Mouse (Mus musculus) splenic B cell, adult 2 months (primary cell): ENCODE results near the gene Tmie.

Experiments
- DNase-seq: peaks from one replicate; pipeline ENCODE4 v3.0.0-alpha.2; 2011; ENCODE audit warnings: low read depth, low spot score
- H3K27me3 ChIP-seq: 2 replicates; pipeline ENCODE4 v1.6.1; 2012; ENCODE audit warnings: mild to moderate bottlenecking, low read length, moderate library complexity, mixed read lengths; ENCODE audit not compliant: control insufficient read depth, poor library complexity, insufficient read depth, severe bottlenecking
- H3K36me3 ChIP-seq: 2 replicates; pipeline ENCODE4 v1.6.1; 2012; ENCODE audit warnings: mild to moderate bottlenecking, low read length, moderate library complexity, mixed read lengths; ENCODE audit not compliant: control insufficient read depth, poor library complexity, insufficient read depth, severe bottlenecking

Tmie gene

GRCm38 (mm10) chr9:110879998-110880561 is at the start of gene Tmie:
Tmie (minus strand) TSS chr9:110880113.
- Histone ChIP-seq H3K27me3 (no peaks in the 10 kb centered on the region), H3K36me3 (no peaks in the 10 kb centered on the region)
- no peak for DNase-seq

DNA sequence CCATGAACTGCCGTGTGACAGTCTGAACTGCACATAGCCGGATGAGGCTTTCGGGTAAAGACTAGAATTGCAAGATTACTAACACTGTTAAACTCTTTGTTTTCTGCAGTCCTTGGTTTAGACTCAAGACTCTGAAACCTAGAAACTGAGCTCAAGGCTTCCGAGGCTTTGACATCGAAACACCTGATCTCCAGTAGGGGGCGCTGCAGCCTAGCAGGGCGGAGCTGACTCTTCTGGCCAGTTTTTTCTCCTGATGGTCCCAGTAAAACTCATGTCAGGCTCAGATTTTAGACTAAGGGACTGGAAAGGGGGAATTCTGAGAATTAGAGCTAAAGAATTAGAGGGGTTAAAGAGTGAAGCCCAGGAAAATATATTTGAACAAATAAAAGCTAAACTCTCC is 42.8 kb upstream of the Tmie start:
- Histone ChIP-seq H3K36me3 (no peaks in the 10 kb centered on the region), H3K27me3 (no peaks in the 10 kb centered on the region)
- peak; percentile 57 for DNase-seq

DNA sequence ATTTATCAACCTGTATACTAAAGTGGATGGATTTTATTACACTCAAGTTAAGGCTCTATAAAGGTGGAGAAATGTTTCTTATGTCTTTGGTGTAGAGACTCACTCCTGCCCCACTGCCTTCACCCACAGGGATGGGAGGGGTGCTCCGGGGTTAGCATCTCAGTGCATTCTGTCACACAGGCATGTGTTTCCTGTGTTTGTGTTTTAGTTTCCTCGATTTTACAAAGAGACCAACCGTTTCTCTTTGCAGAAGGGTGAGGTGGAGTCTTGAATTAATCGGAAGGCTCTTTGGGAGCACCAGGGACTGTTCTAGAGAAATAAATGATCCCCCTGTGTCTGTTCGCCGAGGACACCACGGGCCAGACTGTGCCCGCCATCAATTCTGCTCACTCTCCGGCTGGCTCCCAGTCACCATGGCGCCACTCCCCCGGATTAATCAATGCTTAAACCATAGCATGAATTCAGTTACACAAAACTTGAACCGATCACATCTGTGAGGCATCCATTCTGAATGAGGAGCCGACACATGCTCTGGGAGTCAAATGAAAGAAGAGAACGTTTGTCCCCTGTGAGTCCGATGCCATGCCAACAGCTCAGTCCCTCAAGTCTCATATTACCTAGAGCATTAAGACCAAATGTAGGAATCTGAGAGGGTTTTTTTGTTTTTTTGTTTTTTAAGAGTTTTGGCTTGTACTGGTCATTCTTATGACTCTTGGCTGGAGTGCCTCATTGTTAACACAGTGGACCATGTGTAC is 40.9 kb upstream of the Tmie start:
- Histone ChIP-seq H3K27me3 (no peaks in the 10 kb centered on the region), H3K36me3 (no peaks in the 10 kb centered on the region)
- DNase-seq: no peak

DNA sequence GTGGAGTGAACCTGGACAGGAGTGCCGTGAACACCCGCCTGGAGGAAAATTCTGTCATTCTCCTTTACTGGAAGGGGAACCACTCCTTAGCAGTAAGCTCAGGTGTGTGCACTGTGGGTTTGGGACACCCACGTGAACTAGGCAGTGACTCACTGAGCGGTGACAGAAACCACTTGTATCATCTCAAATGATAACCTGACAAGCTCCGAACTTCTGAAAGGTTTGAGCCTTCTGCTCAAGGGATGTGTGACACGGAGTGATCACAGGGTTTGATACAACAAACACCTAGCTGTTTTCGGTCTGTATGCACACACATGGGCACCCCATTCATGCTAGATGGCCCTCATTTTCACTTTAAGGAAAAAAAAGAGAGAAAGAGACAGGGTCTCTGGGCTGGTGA is 36.9 kb upstream of the Tmie start, which contains the start of gene Fam240a:
Gene Fam240a, minus strand, starts transcription at position 76 of the 400 bp plus-strand sequence.
- DNase-seq: no peak

GRCm38 (mm10) chr9:110915466-110915865 is 35.6 kb upstream of the Tmie start:
- H3K36me3 ChIP-seq: no peaks in the 10 kb centered on the region
- H3K27me3 ChIP-seq: no peaks in the 10 kb centered on the region
- no peak for DNase-seq

More for the DNA sequence above, 36.9 kb upstream of the Tmie start, which contains the start of gene Fam240a:
- H3K36me3 ChIP-seq: no peaks in the 10 kb centered on the region
- no peaks in the 10 kb centered on the region for H3K27me3 ChIP-seq

GRCm38 (mm10) chr9:110914631-110915236 is 34.8 kb upstream of the Tmie start:
- no peak for DNase-seq
- no peaks in the 10 kb centered on the region for H3K36me3 ChIP-seq
- no peaks in the 10 kb centered on the region for H3K27me3 ChIP-seq

- no peaks in the 10 kb centered on the region for H3K36me3 ChIP-seq
- no peaks in the 10 kb centered on the region for H3K27me3 ChIP-seq
- DNase-seq: no peak
These were observed 29.6 kb upstream of the Tmie start for GRCm38 (mm10) chr9:110909371-110909967.

- no peak for DNase-seq
- Histone ChIP-seq H3K27me3 (no peaks in the 10 kb centered on the region), H3K36me3 (no peaks in the 10 kb centered on the region)
These were observed 28.7 kb upstream of the Tmie start for GRCm38 (mm10) chr9:110908631-110909016.

GRCm38 (mm10) chr9:110907838-110908630 is 28.1 kb upstream of the Tmie start:
- Histone ChIP-seq H3K27me3 (no peaks in the 10 kb centered on the region), H3K36me3 (no peaks in the 10 kb centered on the region)

GRCm38 (mm10) chr9:110907201-110907837 is 27.4 kb upstream of the Tmie start:
- no peak for DNase-seq

More at GRCm38 (mm10) chr9:110907838-110908630, 28.1 kb upstream of the Tmie start:
- no peak for DNase-seq

GRCm38 (mm10) chr9:110902271-110902670 is 22.4 kb upstream of the Tmie start:
- DNase-seq: no peak
- H3K27me3 ChIP-seq: no peaks in the 10 kb centered on the region
- no peaks in the 10 kb centered on the region for H3K36me3 ChIP-seq

More at GRCm38 (mm10) chr9:110907201-110907837, 27.4 kb upstream of the Tmie start:
- Histone ChIP-seq H3K36me3 (no peaks in the 10 kb centered on the region), H3K27me3 (no peaks in the 10 kb centered on the region)

DNA sequence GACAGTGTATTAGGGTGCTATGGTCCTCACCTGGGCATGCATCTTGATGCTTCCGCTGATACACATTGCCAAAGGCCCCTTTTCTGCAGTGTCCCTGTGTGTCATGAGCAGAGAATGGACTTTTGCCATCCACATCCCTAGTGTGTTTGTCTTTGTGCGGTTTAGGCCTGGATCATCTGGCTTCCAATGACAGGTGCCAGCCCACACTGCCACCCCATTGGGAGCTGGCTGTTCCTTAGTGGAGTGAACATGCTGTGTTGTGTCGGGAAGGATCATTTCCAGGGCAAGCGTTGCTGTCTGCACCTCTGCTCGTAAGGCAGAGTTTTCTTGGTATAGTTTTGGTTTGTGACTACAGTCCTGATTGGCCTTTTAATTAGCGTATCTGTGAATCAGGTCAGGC is 21.3 kb upstream of the Tmie start:
- Histone ChIP-seq H3K36me3 (no peaks in the 10 kb centered on the region), H3K27me3 (no peaks in the 10 kb centered on the region)
- no peak for DNase-seq

DNA sequence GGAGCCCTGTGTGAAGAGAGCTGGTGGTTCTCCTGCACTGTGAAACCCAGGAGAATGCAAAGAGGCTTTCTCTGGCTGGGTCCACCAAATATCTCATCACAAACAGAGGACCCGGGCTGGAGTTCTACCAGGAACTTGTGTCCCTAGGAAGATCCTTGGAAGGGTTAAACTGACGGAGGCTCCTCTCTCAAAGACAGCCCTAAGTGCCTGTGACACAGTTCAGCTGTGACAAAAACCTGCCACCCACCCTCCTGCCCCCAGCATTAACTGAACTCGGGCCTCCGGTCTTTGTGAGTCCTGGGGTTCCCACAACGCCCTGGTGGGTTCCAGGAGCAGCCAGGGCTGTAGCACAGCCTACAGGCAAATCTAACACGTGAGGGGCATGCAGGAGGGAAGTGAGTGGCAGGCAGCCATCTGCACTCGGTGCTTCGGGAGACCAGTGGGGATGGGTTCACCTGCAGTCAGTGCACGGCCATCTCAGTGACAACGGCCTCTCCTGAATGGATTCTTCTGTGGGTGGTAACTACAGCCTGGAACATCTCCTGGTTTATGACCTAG is 19.6 kb upstream of the Tmie start:
- Histone ChIP-seq H3K36me3 (no peaks in the 10 kb centered on the region), H3K27me3 (no peaks in the 10 kb centered on the region)
- DNase-seq: no peak

- DNase-seq: peak; percentile 5
- no peaks in the 10 kb centered on the region for H3K27me3 ChIP-seq
These were observed 16.7 kb upstream of the Tmie start for GRCm38 (mm10) chr9:110896595-110896994.

More at GRCm38 (mm10) chr9:110896595-110896994, 16.7 kb upstream of the Tmie start:
- H3K36me3 ChIP-seq: no peaks in the 10 kb centered on the region
